In the genomic region with DNA sequence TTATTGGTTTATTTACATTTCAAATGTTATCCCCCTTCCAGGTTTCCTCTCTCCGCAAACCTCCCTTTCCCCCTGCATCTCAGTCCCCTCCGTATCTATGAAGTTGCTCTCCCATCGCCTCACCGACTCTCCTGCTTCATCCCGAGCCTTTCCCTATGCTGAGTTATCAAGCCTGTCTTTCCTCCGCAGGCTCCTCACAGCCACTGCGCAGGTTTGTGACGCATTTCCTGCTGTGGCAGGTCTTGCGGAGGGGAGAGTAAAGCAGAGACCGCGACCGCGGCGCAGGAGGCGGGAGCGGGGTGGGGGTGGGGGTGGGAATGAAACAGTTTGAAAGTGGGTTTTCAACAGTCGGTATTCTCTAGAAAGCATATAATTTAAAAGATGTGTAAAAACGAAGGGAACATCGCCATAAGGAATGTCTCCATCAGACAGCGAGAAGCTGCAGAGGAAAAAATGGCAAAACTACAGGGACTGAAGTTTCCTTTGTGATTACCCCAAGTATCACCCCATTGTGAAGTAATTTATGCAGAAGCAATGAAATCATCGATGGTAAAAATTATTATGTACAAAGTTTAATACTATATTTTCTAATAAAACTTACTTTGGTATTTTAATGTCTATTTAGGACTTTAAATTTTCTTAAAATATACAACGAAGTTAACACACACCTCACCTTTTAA, we compare ENCODE assay signal across 8 mouse cellular contexts.
DNase-seq lines count a peak whose midpoint lies in the region; ATAC-seq and TF ChIP-seq lines count a peak whose summit lies in the region.
"Not testable (repeated sequence)": the region's sequence is repeated elsewhere in the genome, so short reads cannot be mapped to it uniquely, and the experiment has no call there.

No protein-coding gene starts in this region.

- H3K9me3 ChIP-seq in forebrain, embryonic 10.5 days; heart, postnatal 0 days (replicated peaks; ENCODE audit: control insufficient read depth, low read length); kidney, embryonic 15.5 days (replicated peaks); liver, embryonic 11.5 days (ENCODE audit: control insufficient read depth, low read length); midbrain, embryonic 15.5 days; stomach, embryonic 15.5 days: not testable (repeated sequence)

- WGBS in forebrain, embryonic 10.5 days = 19% methylated on average over 22 of the region's 22 CpGs
- WGBS in heart, postnatal 0 days = 19% methylated on average over 22 of the region's 22 CpGs
- 19% methylated on average over 22 of the region's 22 CpGs for WGBS in kidney, embryonic 15.5 days
- WGBS in liver, embryonic 11.5 days = 8% methylated on average over 22 of the region's 22 CpGs
- WGBS in midbrain, embryonic 15.5 days = 18% methylated on average over 22 of the region's 22 CpGs
- 10% methylated on average over 22 of the region's 22 CpGs for WGBS in stomach, embryonic 15.5 days

- DNase-seq in NIH3T3 (ENCODE audit: low read depth) = peak; percentile 77
- peak; percentile 49 to 54 for DNase-seq in cerebellum, adult 18-20 months
- peak; percentile 64 for DNase-seq in forebrain, embryonic 10.5 days (ENCODE audit: extremely low spot score, low spot score)
- peak; percentile 41 for DNase-seq in heart, postnatal 0 days (ENCODE audit: low spot score)
- peak; percentile 55 for DNase-seq in liver, embryonic 11.5 days (ENCODE audit: low spot score)

- not testable (repeated sequence) for H3K27me3 ChIP-seq in forebrain, embryonic 10.5 days (ENCODE audit: poor library complexity, severe bottlenecking); heart, postnatal 0 days (ENCODE audit: control insufficient read depth, insufficient read depth, low read length); kidney, embryonic 15.5 days; liver, embryonic 11.5 days (replicated peaks; ENCODE audit: control insufficient read depth, insufficient read depth, low read length); midbrain, embryonic 15.5 days (replicated peaks); stomach, embryonic 15.5 days (replicated peaks)

- H3K9ac ChIP-seq in heart, postnatal 0 days (replicated peaks; ENCODE audit: low read depth, low read length); kidney, embryonic 15.5 days; liver, embryonic 11.5 days (ENCODE audit: low read depth, low read length); midbrain, embryonic 15.5 days; stomach, embryonic 15.5 days: not testable (repeated sequence)

- ATAC-seq in heart, postnatal 0 days (ENCODE audit: insufficient read depth, low read depth) = peak; percentile 94
- ATAC-seq in kidney, embryonic 15.5 days (replicated peaks; ENCODE audit: low FRiP score) = peak; percentile 100
- peak; percentile 98 for ATAC-seq in liver, embryonic 11.5 days (replicated peaks; ENCODE audit: low FRiP score)
- peak; percentile 99 for ATAC-seq in midbrain, embryonic 15.5 days (replicated peaks)
- ATAC-seq in stomach, embryonic 15.5 days (ENCODE audit: insufficient read depth, low FRiP score, low read depth) = peak; percentile 97

- not testable (repeated sequence) for TF ChIP-seq EP300 in heart, postnatal 0 days (IDR thresholded peaks at IDR 0.05; ENCODE audit: low read depth)

- peak overlapping the region; percentile 44 for H3K4me2 ChIP-seq in heart, postnatal 0 days (ENCODE audit: low read depth, low read length)
- peak overlapping the region; percentile 50 for H3K4me2 ChIP-seq in kidney, embryonic 15.5 days
- peak overlapping the region; percentile 31 for H3K4me2 ChIP-seq in liver, embryonic 11.5 days
- peak overlapping the region; percentile 40 for H3K4me2 ChIP-seq in midbrain, embryonic 15.5 days
- H3K4me2 ChIP-seq in stomach, embryonic 15.5 days = peak overlapping the region; percentile 34; the same call in 1 of the 2 replicates

- not testable (repeated sequence) for H3K36me3 ChIP-seq in forebrain, embryonic 10.5 days (replicated peaks); heart, postnatal 0 days (replicated peaks; ENCODE audit: control insufficient read depth, insufficient read depth, low read length); kidney, embryonic 15.5 days; liver, embryonic 11.5 days (ENCODE audit: control insufficient read depth, insufficient read depth, low read length); midbrain, embryonic 15.5 days (replicated peaks); stomach, embryonic 15.5 days

- H3K4me1 ChIP-seq in forebrain, embryonic 10.5 days; heart, postnatal 0 days (ENCODE audit: control insufficient read depth, insufficient read depth); kidney, embryonic 15.5 days; liver, embryonic 11.5 days (replicated peaks; ENCODE audit: control insufficient read depth, insufficient read depth, low read length); midbrain, embryonic 15.5 days; stomach, embryonic 15.5 days: not testable (repeated sequence)

- peak overlapping the region; percentile 50 for H3K4me3 ChIP-seq in forebrain, embryonic 10.5 days
- peak overlapping the region; percentile 41 for H3K4me3 ChIP-seq in heart, postnatal 0 days (ENCODE audit: low read depth, low read length)
- H3K4me3 ChIP-seq in kidney, embryonic 15.5 days (replicated peaks) = peak overlapping the region; percentile 44
- peak overlapping the region; percentile 43 for H3K4me3 ChIP-seq in liver, embryonic 11.5 days (ENCODE audit: low read depth, low read length)
- peak overlapping the region; percentile 42 for H3K4me3 ChIP-seq in midbrain, embryonic 15.5 days
- H3K4me3 ChIP-seq in stomach, embryonic 15.5 days (replicated peaks) = peak overlapping the region; percentile 40

- peak overlapping the region; percentile 81 for H3K27ac ChIP-seq in forebrain, embryonic 10.5 days
- H3K27ac ChIP-seq in heart, postnatal 0 days (ENCODE audit: low read depth); kidney, embryonic 15.5 days; liver, embryonic 11.5 days (ENCODE audit: low read depth, low read length); stomach, embryonic 15.5 days: not testable (repeated sequence)
- peak overlapping the region; percentile 74 for H3K27ac ChIP-seq in midbrain, embryonic 15.5 days

- TF ChIP-seq CTCF in heart, postnatal 0 days (IDR thresholded peaks at IDR 0.05; ENCODE audit: low read depth) = not testable (repeated sequence)
